ENCODE assay signal across 12 mouse cellular contexts in genomic region chr8:61182020-61182419, GRCm38 (mm10). TPM values are rescaled to one million over a fixed set of nuclear protein-coding genes. Genes with fewer than 3 reads are reported as not detected.
A peak's percentile ranks its signal among the peaks of the same experiment; 100 is the strongest.
DNase-seq lines count a peak whose midpoint lies in the region; ATAC-seq and TF ChIP-seq lines count a peak whose summit lies in the region.
"Had no signal": no experiment of that assay in that cellular context is flagged by ENCODE, and none has a peak within 500 bp of the region (broad histone marks: within the 10 kb centered on the region; RNA-seq: fewer than 3 reads in every experiment).

No protein-coding gene starts in this region.

- H3K36me3 ChIP-seq in hindbrain, postnatal 0 days (ENCODE audit: insufficient read depth, low read length) = no peaks in the 10 kb centered on the region
- H3K36me3 ChIP-seq in hindbrain, embryonic 13.5 days = no peaks in the 10 kb centered on the region
- no peaks in the 10 kb centered on the region for H3K36me3 ChIP-seq in stomach, embryonic 16.5 days (ENCODE audit: control insufficient read depth, insufficient read depth, low read length)
- no peaks in the 10 kb centered on the region for H3K36me3 ChIP-seq in stomach, postnatal 0 days (ENCODE audit: control insufficient read depth, insufficient read depth, low read length)
- H3K36me3 ChIP-seq: embryonic facial prominence, embryonic 10.5 days had no signal

- no peak for ATAC-seq in hindbrain, postnatal 0 days
- ATAC-seq in hindbrain, embryonic 13.5 days (ENCODE audit: low FRiP score) = no peak
- ATAC-seq in stomach, embryonic 16.5 days (ENCODE audit: insufficient read depth, low FRiP score) = peak; percentile 25; the same call in 1 of the 2 replicates
- ATAC-seq in stomach, postnatal 0 days (ENCODE audit: low FRiP score, low TSS enrichment) = no peak
- ATAC-seq in erythroblast, adult 5-6 weeks (replicated peaks; ENCODE audit: low FRiP score, poor library complexity, severe bottlenecking) = no peak
- ATAC-seq: liver, postnatal 0 days had no signal

- H3K9ac ChIP-seq in hindbrain, postnatal 0 days (replicated peaks; ENCODE audit: low read length) = no peak overlapping the region
- H3K9ac ChIP-seq in hindbrain, embryonic 13.5 days = no peak overlapping the region
- H3K9ac ChIP-seq in stomach, embryonic 16.5 days (ENCODE audit: low read length) = no peak overlapping the region
- no peak overlapping the region for H3K9ac ChIP-seq in stomach, postnatal 0 days (ENCODE audit: low read length)
- H3K9ac ChIP-seq: liver, postnatal 0 days had no signal

- no peak overlapping the region for H3K4me2 ChIP-seq in hindbrain, postnatal 0 days (ENCODE audit: low read depth, low read length)
- H3K4me2 ChIP-seq in hindbrain, embryonic 13.5 days = no peak overlapping the region
- H3K4me2 ChIP-seq in stomach, embryonic 16.5 days (ENCODE audit: low read depth, low read length) = no peak overlapping the region
- no peak overlapping the region for H3K4me2 ChIP-seq in stomach, postnatal 0 days (replicated peaks; ENCODE audit: low read depth)

- no peaks in the 10 kb centered on the region for H3K4me1 ChIP-seq in hindbrain, postnatal 0 days (ENCODE audit: insufficient read depth, low read length)
- H3K4me1 ChIP-seq in hindbrain, embryonic 13.5 days (replicated peaks) = peaks cover 5% of the 10 kb centered on the region; the same call in 1 of the 2 replicates
- H3K4me1 ChIP-seq in stomach, embryonic 16.5 days (ENCODE audit: control insufficient read depth, insufficient read depth, low read length) = no peaks in the 10 kb centered on the region
- H3K4me1 ChIP-seq in stomach, postnatal 0 days (replicated peaks; ENCODE audit: control insufficient read depth, insufficient read depth) = 0 out of 2 replicates have a peak, but pooled peaks cover 2% of the 10 kb centered on the region

- 47% methylated on average over 4 of the region's 4 CpGs for WGBS in hindbrain, postnatal 0 days
- 92% methylated on average over 4 of the region's 4 CpGs for WGBS in hindbrain, embryonic 13.5 days
- 57% methylated on average over 4 of the region's 4 CpGs for WGBS in stomach, embryonic 16.5 days
- 68% methylated on average over 4 of the region's 4 CpGs for WGBS in stomach, postnatal 0 days

- TF ChIP-seq EP300 in stomach, postnatal 0 days (optimal IDR thresholded peaks at IDR 0.05) = no peak

- H3K4me3 ChIP-seq in hindbrain, postnatal 0 days (ENCODE audit: low read length) = no peak overlapping the region
- no peak overlapping the region for H3K4me3 ChIP-seq in hindbrain, embryonic 13.5 days
- no peak overlapping the region for H3K4me3 ChIP-seq in stomach, embryonic 16.5 days (replicated peaks; ENCODE audit: low read length)
- H3K4me3 ChIP-seq in stomach, postnatal 0 days (ENCODE audit: low read depth, low read length) = no peak overlapping the region
- H3K4me3 ChIP-seq: embryonic facial prominence, embryonic 10.5 days had no signal

- peak; percentile 60 for DNase-seq in hindbrain, postnatal 0 days (ENCODE audit: low spot score)
- DNase-seq in stomach, postnatal 0 days (ENCODE audit: low spot score) = no peak
- peak; percentile 13 for DNase-seq in cerebellum, adult 9-11 months
- no peak for DNase-seq in thymus, postnatal 25 days
- DNase-seq: liver, postnatal 0 days; retina, postnatal 1 day; spleen, adult 18-20 months had no signal

- no peak for TF ChIP-seq CTCF in hindbrain, postnatal 0 days (IDR thresholded peaks at IDR 0.05; ENCODE audit: low read depth)
- TF ChIP-seq CTCF in stomach, postnatal 0 days (IDR thresholded peaks at IDR 0.05; ENCODE audit: low read depth) = no peak

- H3K27me3 ChIP-seq in hindbrain, postnatal 0 days (ENCODE audit: insufficient read depth, low read length) = no peaks in the 10 kb centered on the region
- no peaks in the 10 kb centered on the region for H3K27me3 ChIP-seq in hindbrain, embryonic 13.5 days
- H3K27me3 ChIP-seq in stomach, embryonic 16.5 days (ENCODE audit: control insufficient read depth, insufficient read depth, low read length) = no peaks in the 10 kb centered on the region
- H3K27me3 ChIP-seq in stomach, postnatal 0 days (ENCODE audit: control insufficient read depth, insufficient read depth, low read length) = no peaks in the 10 kb centered on the region

- H3K9me3 ChIP-seq in hindbrain, postnatal 0 days (ENCODE audit: low read length) = no peaks in the 10 kb centered on the region
- H3K9me3 ChIP-seq in hindbrain, embryonic 13.5 days = no peaks in the 10 kb centered on the region
- H3K9me3 ChIP-seq in stomach, embryonic 16.5 days (replicated peaks; ENCODE audit: control insufficient read depth, low read length) = no peaks in the 10 kb centered on the region
- H3K9me3 ChIP-seq in stomach, postnatal 0 days (ENCODE audit: control insufficient read depth, low read length) = no peaks in the 10 kb centered on the region
- H3K9me3 ChIP-seq: embryonic facial prominence, embryonic 10.5 days had no signal

- no peak overlapping the region for H3K27ac ChIP-seq in hindbrain, postnatal 0 days
- H3K27ac ChIP-seq in hindbrain, embryonic 13.5 days = no peak overlapping the region
- H3K27ac ChIP-seq in stomach, embryonic 16.5 days (ENCODE audit: low read length) = no peak overlapping the region
- H3K27ac ChIP-seq in stomach, postnatal 0 days (replicated peaks) = no peak overlapping the region
- H3K27ac ChIP-seq: embryonic facial prominence, embryonic 10.5 days; kidney, postnatal 0 days had no signal

RNA-seq across cellular contexts. Expression of gene Sh3rf1, which starts 41.7 kb away (rescaled TPM):
- total RNA-seq in hindbrain, postnatal 0 days (2014; rRNA removed) = 31.3 and 33.9 TPM in 2 replicates
- polyA plus RNA-seq in hindbrain, postnatal 0 days (2015; fragmentation: Nextera tagmentation; extraction: Ambion mirVana) = 17.8 and 17.9 TPM in 2 replicates
- 30.0 and 30.5 TPM in 2 replicates for polyA plus RNA-seq in hindbrain, embryonic 13.5 days (2015; fragmentation: Nextera tagmentation; extraction: Ambion mirVana)
- polyA plus RNA-seq in stomach, embryonic 16.5 days (2015; fragmentation: Nextera tagmentation; extraction: Ambion mirVana) = 10.2 and 11.0 TPM in 2 replicates
- polyA plus RNA-seq in stomach, postnatal 0 days (2015; fragmentation: Nextera tagmentation; extraction: Ambion mirVana) = 4.8 and 5.0 TPM in 2 replicates
- total RNA-seq in erythroblast, adult 5-6 weeks (2015; ENCODE audit: low replicate concordance) = 0.19 TPM in 1 of 2 replicates, not detected in the other
- 0.28 and 0.43 TPM in 2 replicates for total RNA-seq in erythroblast, adult 5-6 weeks (2017; ENCODE audit: low replicate concordance)

Comparison
In these comparisons a context has a peak if more than half of its experiments do, and no peak if none do; other contexts are left out.
1. DNase-seq: peak in hindbrain, postnatal 0 days (single experiment) and cerebellum, adult 9-11 months (single experiment); none in stomach, postnatal 0 days (single experiment) and thymus, postnatal 25 days (single experiment).